Mouse (Mus musculus) intestine, embryonic 14.5 days (tissue): ENCODE results near the gene Slc35c1. TPM values are rescaled to one million over a fixed set of nuclear protein-coding genes. Genes with fewer than 3 reads are reported as not detected.

Experiments used
- ATAC-seq: fragments of 200-750 bp; cut with Nextera tagmentation; replicated peaks from 2 replicates; pipeline ENCODE4 v1.8.0; 2017; ENCODE audit warnings: low read depth, moderate number of reproducible peaks, moderate TSS enrichment, moderate library complexity; ENCODE audit not compliant: low FRiP score, low TSS enrichment
- DNase-seq: peaks from one replicate; pipeline ENCODE4 v3.0.0-alpha.2; 2018; ENCODE audit warnings: low spot score
- H3K27ac ChIP-seq: fragments of 300-500 bp; sonication (generic); 2 replicates; pipeline ENCODE4 v1.5.1; 2014; ENCODE audit warnings: low read depth, mild to moderate bottlenecking, control low read depth
- H3K27me3 ChIP-seq: fragments of 300-500 bp; sonication (generic); replicated peaks from 2 replicates; pipeline ENCODE4 v1.6.1; 2014; ENCODE audit warnings: low read length, control low read depth; ENCODE audit not compliant: control insufficient read depth, insufficient read depth
- H3K36me3 ChIP-seq: fragments of 300-500 bp; sonication (generic); 2 replicates; pipeline ENCODE4 v1.6.1; 2014; ENCODE audit warnings: low read length, control low read depth; ENCODE audit not compliant: control insufficient read depth, insufficient read depth
- H3K4me1 ChIP-seq: fragments of 300-500 bp; sonication (generic); replicated peaks from 2 replicates; pipeline ENCODE4 v1.6.1; 2014; ENCODE audit warnings: low read length, control low read depth, mixed read lengths; ENCODE audit not compliant: control insufficient read depth, insufficient read depth
- H3K4me2 ChIP-seq: fragments of 300-500 bp; sonication (generic); 2 replicates; pipeline ENCODE4 v1.6.1; 2014; ENCODE audit warnings: low read length
- H3K4me3 ChIP-seq: fragments of 300-500 bp; sonication (generic); 2 replicates; pipeline ENCODE4 v1.5.1; 2014; ENCODE audit warnings: low read depth, low read length, control low read depth, mixed read lengths
- H3K9ac ChIP-seq: fragments of 300-500 bp; sonication (generic); 2 replicates; pipeline ENCODE4 v1.6.1; 2014; ENCODE audit warnings: mild to moderate bottlenecking, low read length
- H3K9me3 ChIP-seq: fragments of 300-500 bp; sonication (generic); 2 replicates; pipeline ENCODE4 v1.6.1; 2016; ENCODE audit warnings: low read length, control low read depth; ENCODE audit not compliant: control insufficient read depth
- WGBS: fragments of 180-500 bp; shearing (Covaris S2); extraction: QIAGEN DNeasy Blood & Tissue Kit; methylation state at CpG from one replicate; pipeline ENCODE4 v1.1.7; 2014; 5-methylcytosine and 5-hydroxymethylcytosine counted together
- polyA plus RNA-seq: library from polyadenylated mRNA; unstranded; fragments of >200 nt; fragmentation: Nextera tagmentation; extraction: Ambion mirVana; gene quantifications from 2 replicates; pipeline ENCODE4 v1.2.1, GENCODE M21; 2014

Slc35c1 gene
- polyA plus RNA-seq, 1 experiment from 2014 or later, result 30.2 TPM

DNA sequence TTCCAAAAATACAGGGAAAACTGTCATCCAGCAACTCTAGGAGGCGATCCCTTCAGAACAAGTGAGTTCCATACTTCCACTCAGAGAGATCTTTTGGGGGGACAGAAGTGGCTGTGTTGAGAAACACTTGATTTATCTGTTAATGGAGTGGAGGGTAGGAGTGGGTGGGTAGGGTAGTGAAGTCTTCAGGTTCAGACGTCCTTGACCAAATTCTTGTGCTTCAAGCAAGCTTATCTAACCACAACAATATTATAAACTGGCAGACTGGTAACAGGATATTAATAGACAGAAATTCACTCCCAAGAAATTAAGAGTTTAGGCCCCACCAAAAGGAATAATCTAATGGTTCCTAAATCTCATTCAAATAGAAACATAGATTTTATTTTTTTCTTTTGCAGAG is 30.2 kb downstream of the Slc35c1 start:
- Histone ChIP-seq H3K9ac (no peak overlapping the region), H3K27me3 (no peaks in the 10 kb centered on the region; the same call in 1 of the 2 replicates), H3K9me3 (no peaks in the 10 kb centered on the region), H3K4me3 (no peak overlapping the region), H3K36me3 (peaks cover 10% of the 10 kb centered on the region), H3K4me2 (no peak overlapping the region), H3K4me1 (peaks cover 49% of the 10 kb centered on the region), H3K27ac (no peak overlapping the region)
- ATAC-seq (no peak), DNase-seq (no peak)
- WGBS, result 71% methylated on average over 2 of the region's 2 CpGs

DNA sequence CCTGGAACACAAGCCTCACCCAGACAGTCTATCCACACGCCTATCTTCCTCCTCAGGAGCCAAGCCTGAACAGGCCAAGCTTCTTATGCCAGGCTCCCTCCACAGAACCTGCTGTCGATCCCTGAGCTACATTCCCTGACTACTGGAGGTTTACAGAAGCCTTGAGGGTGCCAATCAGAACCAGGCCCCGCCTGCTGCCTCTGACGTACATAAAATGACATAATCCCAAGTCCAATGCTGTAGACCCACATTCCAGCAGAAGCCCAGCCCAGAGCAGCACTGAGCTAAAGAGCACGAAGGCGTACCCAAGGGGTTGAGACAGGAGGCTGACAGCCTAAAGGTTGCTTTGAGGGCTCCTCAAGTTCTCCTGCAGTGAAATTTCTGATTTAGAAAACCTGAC is 32.5 kb downstream of the Slc35c1 start:
- Histone ChIP-seq H3K36me3 (peaks cover 28% of the 10 kb centered on the region), H3K4me1 (peaks cover 46% of the 10 kb centered on the region), H3K27ac (peak overlapping the region; percentile 29; the same call in 1 of the 2 replicates), H3K4me3 (no peak overlapping the region), H3K9ac (no peak overlapping the region), H3K9me3 (no peaks in the 10 kb centered on the region), H3K27me3 (no peaks in the 10 kb centered on the region), H3K4me2 (no peak overlapping the region)
- WGBS, result 35% methylated on average over 6 of the region's 6 CpGs
- DNase-seq (peak; percentile 76), ATAC-seq (peak; percentile 80)

DNA sequence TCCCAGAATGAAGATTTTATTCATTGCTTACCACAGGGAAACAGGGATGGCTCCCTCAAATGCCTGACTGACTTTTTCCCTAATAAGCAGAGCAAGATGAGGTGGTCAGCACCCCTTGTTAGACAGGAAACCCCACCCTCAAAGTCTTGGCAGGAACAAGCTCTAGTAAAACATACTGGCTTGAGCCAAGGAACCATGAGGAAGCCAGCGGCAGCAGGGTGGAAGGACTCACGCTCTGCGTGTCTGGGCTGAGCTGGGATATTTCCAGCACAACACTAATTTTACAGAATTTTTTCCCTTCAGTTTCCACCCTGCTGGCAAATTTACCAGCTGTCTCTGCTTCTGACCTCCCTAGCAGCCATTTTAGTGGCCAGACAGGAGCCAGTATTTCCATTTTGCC is 33.9 kb downstream of the Slc35c1 start:
- ATAC-seq (no peak), DNase-seq (no peak)
- peaks cover 32% of the 10 kb centered on the region for H3K4me1 ChIP-seq
- no peak overlapping the region for H3K4me2 ChIP-seq
- 65% methylated on average over 3 of the region's 3 CpGs for WGBS
- no peak overlapping the region for H3K4me3 ChIP-seq
- H3K9me3 ChIP-seq, result no peaks in the 10 kb centered on the region
- peak overlapping the region; percentile 3; the same call in 1 of the 2 replicates for H3K27ac ChIP-seq
- H3K9ac ChIP-seq, result no peak overlapping the region
- peaks cover 40% of the 10 kb centered on the region for H3K36me3 ChIP-seq
- no peaks in the 10 kb centered on the region for H3K27me3 ChIP-seq

DNA sequence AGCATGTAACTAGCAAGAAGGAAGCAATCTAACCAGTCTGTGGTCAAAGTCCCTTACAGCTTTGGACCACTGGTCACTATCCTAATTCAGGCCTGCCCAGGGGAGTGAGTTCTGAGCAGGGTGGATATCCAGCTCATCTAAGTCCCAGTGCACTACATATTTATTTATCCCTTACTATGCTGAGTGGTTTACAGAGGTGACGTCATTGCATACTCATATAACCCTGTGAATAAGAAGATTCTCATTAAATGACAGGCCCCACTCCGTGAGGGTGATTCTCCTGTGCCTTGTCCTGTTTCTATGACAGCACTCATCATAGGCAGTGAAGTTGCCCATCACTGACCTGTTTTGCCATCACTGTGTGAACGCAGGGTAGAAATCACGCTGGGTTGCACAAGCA is 35.0 kb downstream of the Slc35c1 start:
- 0 out of 2 replicates have a peak, but pooled peaks have one; percentile 8 for ATAC-seq
- Histone ChIP-seq H3K4me1 (peaks cover 21% of the 10 kb centered on the region), H3K36me3 (peaks cover 51% of the 10 kb centered on the region), H3K4me2 (no peak overlapping the region), H3K27ac (peak overlapping the region; percentile 60), H3K4me3 (no peak overlapping the region), H3K9ac (no peak overlapping the region), H3K27me3 (no peaks in the 10 kb centered on the region), H3K9me3 (no peaks in the 10 kb centered on the region)
- no peak for DNase-seq
- WGBS, result 80% methylated on average over 4 of the region's 4 CpGs

DNA sequence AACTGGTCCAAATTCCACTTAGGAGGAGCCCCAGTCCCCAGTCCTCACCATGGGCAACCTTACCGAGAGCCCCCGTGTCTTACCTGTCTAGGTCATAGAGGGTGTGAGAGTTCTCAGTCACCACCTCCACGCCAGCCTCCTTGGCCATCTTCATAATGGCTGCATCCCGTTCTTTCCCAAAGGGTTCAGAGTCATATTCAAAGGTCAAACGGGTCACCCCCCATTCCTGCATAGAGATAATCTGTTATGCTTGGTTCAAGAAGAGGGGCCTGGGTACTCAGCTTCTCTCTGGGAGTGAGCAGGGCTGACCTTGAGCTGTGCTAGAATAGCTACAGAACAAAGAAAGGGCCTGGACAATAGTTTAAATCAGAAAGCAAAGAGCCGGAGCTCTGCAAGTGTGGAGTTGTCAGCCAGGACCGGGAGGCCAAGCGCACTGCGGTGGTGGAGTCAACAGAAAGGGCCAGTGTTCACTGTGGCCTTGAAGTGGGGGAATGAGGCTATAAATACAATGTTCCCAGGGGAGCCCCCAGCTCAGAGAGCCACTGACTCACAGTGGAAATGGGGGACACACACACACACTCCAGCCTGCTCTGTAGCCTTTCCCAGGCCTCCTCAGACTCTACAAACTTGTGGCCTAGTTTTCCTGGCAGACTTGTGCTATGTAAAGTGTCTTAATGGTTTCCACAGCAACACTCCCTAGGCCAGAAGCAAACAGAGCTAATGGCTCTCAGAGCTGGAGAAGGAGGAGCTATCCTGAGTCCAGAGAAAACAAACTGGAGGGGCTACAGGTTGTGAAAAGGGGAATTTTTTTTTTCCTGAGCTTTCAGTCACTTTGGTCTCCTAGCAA is 35.7 kb downstream of the Slc35c1 start:
- ATAC-seq (peak; percentile 32; the same call in 1 of the 2 replicates), DNase-seq (peak; percentile 65)
- Histone ChIP-seq H3K36me3 (peaks cover 58% of the 10 kb centered on the region), H3K4me1 (peaks cover 16% of the 10 kb centered on the region), H3K9ac (no peak overlapping the region), H3K9me3 (no peaks in the 10 kb centered on the region), H3K27me3 (no peaks in the 10 kb centered on the region), H3K4me3 (no peak overlapping the region), H3K4me2 (no peak overlapping the region), H3K27ac (peak overlapping the region; percentile 60)
- 65% methylated on average over 9 of the region's 9 CpGs for WGBS

DNA sequence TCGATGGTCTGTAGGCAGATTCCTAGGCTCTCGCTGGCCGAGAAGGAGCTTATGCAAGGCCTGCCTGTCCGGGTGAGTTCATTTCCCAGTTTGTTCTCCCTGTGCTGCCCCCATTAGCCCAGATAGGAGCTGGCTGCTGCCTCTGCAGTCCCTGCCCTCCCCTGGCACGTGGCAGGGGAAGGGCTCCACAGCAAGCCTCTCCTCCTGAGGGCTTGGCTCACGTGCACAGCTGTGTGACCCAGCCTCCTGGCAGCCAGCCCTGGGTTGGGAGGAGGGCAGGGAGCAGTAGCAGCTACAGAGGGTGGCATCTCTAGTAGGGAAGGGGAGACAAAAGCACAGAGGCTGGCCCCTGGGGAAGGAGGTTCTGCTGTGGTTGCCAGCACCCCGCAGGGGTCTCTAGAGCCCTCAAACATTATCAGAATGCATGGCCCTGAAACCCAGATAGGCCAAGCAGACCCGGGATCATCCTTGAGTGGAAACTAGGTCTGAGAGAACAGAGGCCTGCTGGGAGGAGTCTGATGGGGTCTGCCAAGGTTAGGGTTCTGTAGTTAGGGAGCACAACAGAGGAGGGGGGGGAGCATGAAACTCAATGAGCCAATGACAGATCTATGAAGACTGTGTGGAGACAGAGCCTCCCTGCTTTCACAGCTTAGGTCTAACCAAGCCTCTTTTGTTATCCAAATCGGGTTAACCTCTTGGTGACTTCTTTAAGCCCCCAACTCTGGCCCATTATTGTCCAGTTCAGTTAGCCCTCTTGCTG is 36.5 kb downstream of the Slc35c1 start:
- DNase-seq (no peak), ATAC-seq (no peak)
- H3K9ac ChIP-seq, result no peak overlapping the region
- 80% methylated on average over 9 of the region's 9 CpGs for WGBS
- no peak overlapping the region for H3K4me2 ChIP-seq
- no peaks in the 10 kb centered on the region for H3K27me3 ChIP-seq
- peaks cover 66% of the 10 kb centered on the region for H3K36me3 ChIP-seq
- H3K4me1 ChIP-seq, result peaks cover 16% of the 10 kb centered on the region
- H3K4me3 ChIP-seq, result no peak overlapping the region
- peak overlapping the region; percentile 60; the same call in 1 of the 2 replicates for H3K27ac ChIP-seq
- H3K9me3 ChIP-seq, result no peaks in the 10 kb centered on the region

DNA sequence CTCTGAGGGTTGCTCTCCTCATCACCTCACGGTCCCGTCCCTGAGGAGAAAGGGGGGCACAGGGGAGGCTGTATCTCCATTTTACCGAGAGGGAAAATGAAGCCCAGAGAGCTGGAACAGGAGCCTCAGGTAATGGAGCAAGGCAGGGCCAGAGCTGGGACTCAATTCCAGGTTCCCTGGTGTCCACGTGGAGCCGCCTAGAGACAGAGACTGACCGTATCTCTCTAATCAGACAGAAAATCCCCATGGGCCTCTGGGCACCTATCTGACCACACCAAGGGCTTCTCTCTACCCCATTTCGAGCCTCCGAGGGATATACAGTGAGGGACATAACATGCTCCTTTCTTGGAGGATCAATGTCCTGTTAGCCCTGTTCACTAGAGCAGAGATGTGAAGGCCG is 37.2 kb downstream of the Slc35c1 start:
- Histone ChIP-seq H3K27me3 (no peaks in the 10 kb centered on the region), H3K4me2 (no peak overlapping the region), H3K36me3 (peaks cover 71% of the 10 kb centered on the region), H3K4me3 (no peak overlapping the region), H3K9ac (no peak overlapping the region), H3K4me1 (peaks cover 11% of the 10 kb centered on the region), H3K9me3 (no peaks in the 10 kb centered on the region), H3K27ac (no peak overlapping the region)
- WGBS, result 90% methylated on average over 9 of the region's 9 CpGs
- no peak for DNase-seq
- ATAC-seq, result no peak

DNA sequence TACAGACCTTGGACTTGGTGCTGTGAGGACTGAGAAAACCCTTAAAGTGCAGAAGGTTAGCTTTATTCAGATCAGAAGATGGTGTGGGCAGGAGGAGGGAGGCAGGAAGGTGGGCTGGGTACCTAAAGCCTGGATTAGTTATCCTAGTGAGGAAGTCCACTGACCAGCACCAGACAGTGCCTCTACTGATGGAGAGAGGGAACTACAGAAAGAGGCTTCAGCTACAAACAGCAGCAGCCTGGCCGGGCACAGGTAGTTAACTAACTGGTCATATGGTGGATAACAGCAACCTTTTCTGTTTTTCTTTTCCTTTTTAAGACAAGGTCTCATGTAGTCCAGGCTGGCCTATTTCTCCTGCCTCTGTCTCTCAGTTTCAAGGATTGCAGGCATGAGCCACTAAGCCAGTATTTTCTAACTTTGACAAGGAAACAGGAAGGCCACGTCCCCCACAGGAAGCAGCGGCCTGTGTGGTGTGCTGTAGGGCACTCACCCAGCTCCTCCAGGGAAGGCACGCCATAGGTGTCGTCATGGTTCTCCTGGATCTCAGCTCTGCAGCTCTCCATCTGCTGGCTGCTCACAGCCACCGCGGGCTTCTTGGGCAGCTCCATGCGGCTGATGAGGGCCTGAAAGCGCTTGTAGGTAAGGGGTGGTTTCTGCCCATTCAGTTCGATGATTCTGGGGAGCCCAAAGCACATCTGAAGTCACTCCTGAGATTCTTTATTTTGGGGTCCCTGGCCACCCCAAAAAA is 37.8 kb downstream of the Slc35c1 start:
- Histone ChIP-seq H3K4me2 (no peak overlapping the region), H3K9ac (no peak overlapping the region), H3K27ac (no peak overlapping the region), H3K27me3 (no peaks in the 10 kb centered on the region), H3K4me1 (peaks cover 6% of the 10 kb centered on the region), H3K4me3 (no peak overlapping the region), H3K36me3 (peaks cover 76% of the 10 kb centered on the region), H3K9me3 (no peaks in the 10 kb centered on the region)
- no peak for DNase-seq
- ATAC-seq, result no peak
- 66% methylated on average over 10 of the region's 10 CpGs for WGBS
